Mouse (Mus musculus) CH12.LX (cell line): ENCODE results near the gene Ttyh3. TPM values are rescaled to one million over a fixed set of nuclear protein-coding genes. Genes with fewer than 3 reads are reported as not detected.

Experiments
- DNase-seq: peaks from one replicate; pipeline ENCODE4 v3.0.0-alpha.2; 2013; ENCODE audit errors: extremely low read depth
- H3K27ac ChIP-seq: 2 replicates; pipeline ENCODE4 v1.5.1; 2012; ENCODE audit warnings: low read depth, mild to moderate bottlenecking, control low read depth, moderate library complexity; ENCODE audit not compliant: insufficient read depth
- H3K27me3 ChIP-seq: replicated peaks from 2 replicates; pipeline ENCODE3; 2012; ENCODE audit warnings: inconsistent platforms
- H3K36me3 ChIP-seq, 2 experiments: replicated peaks in 1 of 2; 2 replicates each; pipeline versions ENCODE3 to v1.6.1; 2012; ENCODE audit warnings: inconsistent platforms in 1 of 2, low read length in 1 of 2, mild to moderate bottlenecking in 1 of 2, mixed read lengths in 1 of 2, moderate library complexity in 1 of 2; ENCODE audit not compliant: control insufficient read depth in 1 of 2, insufficient read depth in 1 of 2
- H3K4me1 ChIP-seq, 2 experiments: 2 replicates each; pipeline ENCODE4 v1.6.1; 2012; ENCODE audit warnings: inconsistent platforms in 1 of 2, moderate library complexity in 1 of 2; ENCODE audit not compliant: insufficient read depth in 2 of 2, control insufficient read depth in 1 of 2
- H3K4me2 ChIP-seq: 2 replicates; pipeline ENCODE4 v1.6.1; 2012; ENCODE audit warnings: low read depth, mild to moderate bottlenecking, control low read depth; ENCODE audit not compliant: poor library complexity, insufficient read depth, severe bottlenecking
- H3K4me3 ChIP-seq, 3 experiments: fragments of 150-350 bp in 1 of 3; sonication (generic) in 1 of 3; replicated peaks in 1 of 3; 2 replicates each; pipeline versions ENCODE3 to v1.5.1; 2011 to 2012; ENCODE audit warnings: low read depth in 2 of 3, low read length in 2 of 3, mild to moderate bottlenecking in 2 of 3, moderate library complexity in 2 of 3, control low read depth in 1 of 3, improper control_type of control experiment in 1 of 3, inconsistent platforms in 1 of 3, mixed read lengths in 1 of 3; ENCODE audit not compliant: poor library complexity in 1 of 3
- H3K79me2 ChIP-seq: replicated peaks from 2 replicates; pipeline ENCODE4 v1.6.1; 2012; ENCODE audit warnings: mild to moderate bottlenecking, moderate library complexity; ENCODE audit not compliant: control insufficient read depth, poor library complexity, insufficient read depth, severe bottlenecking; ENCODE audit errors: extremely low read depth
- H3K9ac ChIP-seq: 2 replicates; pipeline ENCODE4 v1.6.1; 2012; ENCODE audit warnings: low read depth, mild to moderate bottlenecking, control low read depth, moderate library complexity; ENCODE audit not compliant: insufficient read depth
- H3K9me3 ChIP-seq: replicated peaks from 2 replicates; pipeline ENCODE3; 2012; ENCODE audit warnings: low read length, inconsistent platforms, mixed read lengths
- BHLHE40 ChIP-seq: IDR thresholded peaks from 2 replicates; pipeline ENCODE4 v1.6.1; 2011; ENCODE audit warnings: mild to moderate bottlenecking, low read depth, low read length, improper control_type of control experiment
- CHD1 ChIP-seq: IDR thresholded peaks from 2 replicates; pipeline ENCODE4 v1.6.1; 2012; ENCODE audit warnings: low read depth, low read length, improper control_type of control experiment, inconsistent platforms
- CTCF ChIP-seq, 2 experiments: IDR thresholded peaks in 1 of 2; conservative IDR thresholded peaks in 1 of 2; 2 replicates each; pipeline ENCODE4 v1.5.1; 2011 to 2012; ENCODE audit warnings: low read depth in 2 of 2, low read length in 2 of 2, improper control_type of control experiment in 1 of 2, inconsistent platforms in 1 of 2, mild to moderate bottlenecking in 1 of 2, moderate library complexity in 1 of 2
- E2F4 ChIP-seq: IDR thresholded peaks from 2 replicates; pipeline ENCODE4 v1.6.1; 2011; ENCODE audit warnings: low read depth, low read length, improper control_type of control experiment; ENCODE audit not compliant: insufficient replicate concordance
- ELF1 ChIP-seq: IDR thresholded peaks from 2 replicates; pipeline ENCODE4 v1.6.1; 2014; ENCODE audit warnings: low read depth, mild to moderate bottlenecking, inconsistent platforms, low read length, improper control_type of control experiment
- EP300 ChIP-seq: IDR thresholded peaks from 2 replicates; pipeline ENCODE4 v1.6.1; 2011; ENCODE audit warnings: low read length, improper control_type of control experiment
- ETS1 ChIP-seq: conservative IDR thresholded peaks from 2 replicates; pipeline ENCODE4 v1.6.1; 2012; ENCODE audit warnings: low read depth, mild to moderate bottlenecking, inconsistent platforms, low read length, improper control_type of control experiment, moderate library complexity
- KAT2A ChIP-seq: IDR thresholded peaks from 2 replicates; pipeline ENCODE4 v1.6.1; 2012; ENCODE audit warnings: low read length, improper control_type of control experiment, inconsistent platforms; ENCODE audit not compliant: insufficient replicate concordance
- MAFK ChIP-seq: IDR thresholded peaks from 2 replicates; pipeline ENCODE4 v1.6.1; 2011; ENCODE audit warnings: low read length, improper control_type of control experiment; ENCODE audit not compliant: insufficient replicate concordance
- MEF2A ChIP-seq: IDR thresholded peaks from 2 replicates; pipeline ENCODE4 v1.6.1; 2014; ENCODE audit warnings: low read depth, mild to moderate bottlenecking, inconsistent platforms, low read length, improper control_type of control experiment, borderline replicate concordance
- MYC ChIP-seq: IDR thresholded peaks from 2 replicates; pipeline ENCODE4 v1.6.1; 2011; ENCODE audit warnings: low read depth, mild to moderate bottlenecking, improper control_type of control experiment, low read length
- NRF1 ChIP-seq: IDR thresholded peaks from 2 replicates; pipeline ENCODE4 v1.6.1; 2014; ENCODE audit warnings: low read depth, mild to moderate bottlenecking, inconsistent platforms, low read length, improper control_type of control experiment, moderate library complexity
- PAX5 ChIP-seq: IDR thresholded peaks from 2 replicates; pipeline ENCODE4 v1.6.1; 2012; ENCODE audit warnings: low read length, inconsistent platforms, mixed read lengths
- POLR2A ChIP-seq: IDR thresholded peaks from 2 replicates; pipeline ENCODE4 v1.6.1; 2011; ENCODE audit warnings: low read depth, mild to moderate bottlenecking, improper control_type of control experiment, low read length
- RAD21 ChIP-seq: IDR thresholded peaks from 2 replicates; pipeline ENCODE4 v1.6.1; 2011; ENCODE audit warnings: low read depth, mild to moderate bottlenecking, low read length, improper control_type of control experiment, moderate library complexity
- SIN3A ChIP-seq: IDR thresholded peaks from 2 replicates; pipeline ENCODE4 v1.6.1; 2012; ENCODE audit warnings: low read length, improper control_type of control experiment, inconsistent platforms
- SMC3 ChIP-seq: IDR thresholded peaks from 2 replicates; pipeline ENCODE4 v1.6.1; 2011; ENCODE audit warnings: low read depth, low read length, improper control_type of control experiment
- TBP ChIP-seq: conservative IDR thresholded peaks from 2 replicates; pipeline ENCODE4 v1.6.1; 2011; ENCODE audit warnings: low read depth, low read length, improper control_type of control experiment
- TCF12 ChIP-seq: IDR thresholded peaks from 2 replicates; pipeline ENCODE4 v1.6.1; 2014; ENCODE audit warnings: low read depth, mild to moderate bottlenecking, inconsistent platforms, low read length, improper control_type of control experiment
- UBTF ChIP-seq: IDR thresholded peaks from 2 replicates; pipeline ENCODE4 v1.6.1; 2012; ENCODE audit warnings: low read depth, mild to moderate bottlenecking, inconsistent platforms, low read length, improper control_type of control experiment, moderate library complexity
- USF2 ChIP-seq: conservative IDR thresholded peaks from 2 replicates; pipeline ENCODE4 v1.6.1; 2011; ENCODE audit warnings: low read depth, low read length, improper control_type of control experiment
- ZMIZ1 ChIP-seq: IDR thresholded peaks from 2 replicates; pipeline ENCODE4 v1.6.1; 2012; ENCODE audit warnings: low read depth, mild to moderate bottlenecking, inconsistent platforms, low read length, improper control_type of control experiment
- dilution Hi-C: fragments of 300-500 bp; cut with MboI; formaldehyde crosslinking; loops from 2 replicates; pipeline ENCODE4 v1.14.3; 2020; ENCODE audit warnings: low sequenced_read_pairs; ENCODE audit not compliant: extremely low pct_unique_long_range_greater_than_20kb, extremely low pct_ligation_motif_present
- in situ Hi-C: fragments of 300-500 bp; cut with MboI; formaldehyde crosslinking; loops from 3 replicates; pipeline ENCODE4 v1.14.3; 2019; ENCODE audit warnings: low sequenced_read_pairs, low pct_ligation_motif_present, low pct_unique_long_range_greater_than_20kb, mixed read lengths
- polyA plus RNA-seq: library from polyadenylated mRNA; unstranded; fragments of >175 nt; gene quantifications from 2 replicates; pipeline ENCODE4 v1.2.1, GENCODE M21; 2012; ENCODE audit warnings: low read depth; ENCODE audit not compliant: insufficient read length
- total RNA-seq, 2 experiments: library from RNA; depleted of rRNA; stranded (reverse); fragments of 300-350 nt in 1 of 2; fragments of >200 nt in 1 of 2; gene quantifications; 2 replicates each; pipeline ENCODE4 v1.2.3; 2012 to 2014

Gene Ttyh3
- total and polyA plus RNA-seq, 3 experiments = 0.31 to 6.3 (median 1.4) TPM

DNA sequence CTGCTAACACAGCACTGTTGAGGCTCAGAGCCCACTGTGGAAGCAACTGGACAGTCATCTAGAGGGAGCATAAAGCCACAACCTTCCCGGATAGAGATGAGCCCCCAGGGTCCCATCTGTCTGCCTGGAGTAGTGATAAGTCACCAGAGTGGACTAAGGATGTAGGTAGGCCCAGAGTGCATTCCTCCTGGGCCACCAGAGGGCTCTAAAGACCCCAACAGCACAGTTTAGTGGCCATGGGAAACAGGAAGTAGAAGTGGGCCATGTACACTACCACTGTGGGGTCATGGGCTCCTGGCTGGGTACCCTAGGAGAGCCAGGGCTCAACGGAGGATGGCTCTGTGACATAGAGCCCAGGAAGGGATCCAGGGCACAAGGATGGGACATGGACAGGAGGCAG lies 8.0 kb downstream of the Ttyh3 start:
- H3K27me3 ChIP-seq = no peaks in the 10 kb centered on the region
- in situ Hi-C loops = loop anchor here (5.0 kb wide), 1 partner anchor 101 kb away; no protein-coding TSS in a partner anchor
- peaks cover 10 to 34% of the 10 kb centered on the region in 2 experiments for H3K4me1 ChIP-seq
- H3K79me2 ChIP-seq = no peaks in the 10 kb centered on the region
- DNase-seq = no peak
- no peaks in the 10 kb centered on the region for H3K9me3 ChIP-seq
- TF ChIP-seq SMC3 = peak; percentile 42
- peak; percentile 39 for TF ChIP-seq RAD21
- no peak for TF ChIP-seq POLR2A
- TF ChIP-seq CTCF (conservative IDR thresholded peaks at IDR 0.05 in 1 of 2, IDR thresholded peaks at IDR 0.05 in 1 of 2; ENCODE audit: low read depth in 2 of 2, low read length in 2 of 2) = peak in 1 of 2 experiments; percentile 60; a peak in 2 of 4 replicates
- no peak for TF ChIP-seq NRF1
- TF ChIP-seq ELF1 = peak; percentile 70
- TF ChIP-seq, all 38 proteins: peak for 4
- no peak overlapping the region for H3K4me2 ChIP-seq
- H3K27ac ChIP-seq = no peak overlapping the region
- H3K9ac ChIP-seq = no peak overlapping the region
- no peak overlapping the region for H3K4me3 ChIP-seq
- H3K36me3 ChIP-seq = no peaks in the 10 kb centered on the region
- dilution Hi-C loops = no loop called here

DNA sequence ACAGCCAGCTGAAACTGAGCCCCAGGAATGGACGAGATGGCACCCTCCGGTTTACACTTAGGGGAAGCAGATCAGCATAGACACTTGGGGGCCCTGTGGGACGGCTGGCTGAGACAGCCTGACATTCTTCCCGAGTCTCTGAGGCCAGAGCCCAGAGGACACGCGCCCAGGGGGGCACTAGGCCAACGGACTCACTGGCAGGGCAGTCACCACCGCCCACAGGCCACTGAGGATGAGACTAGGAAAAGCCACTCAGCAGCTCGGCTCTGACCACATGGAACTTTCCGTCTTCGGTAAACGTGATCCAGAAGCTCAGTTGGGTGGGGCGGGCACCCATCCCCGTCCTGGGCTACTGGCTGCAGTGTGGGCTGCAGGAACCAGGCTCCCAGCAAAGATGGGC lies 9.0 kb downstream of the Ttyh3 start:
- in situ Hi-C loops (loop anchor here (5.0 kb wide), 1 partner anchor 102 kb away; no protein-coding TSS in a partner anchor), dilution Hi-C loops (no loop called here)
- Histone ChIP-seq H3K79me2 (no peaks in the 10 kb centered on the region), H3K9ac (no peak overlapping the region), H3K36me3 (peaks cover 0 to 7% of the 10 kb centered on the region in 2 experiments), H3K9me3 (no peaks in the 10 kb centered on the region), H3K4me1 (peaks cover 10 to 34% of the 10 kb centered on the region in 2 experiments), H3K4me3 (no peak overlapping the region), H3K27ac (no peak overlapping the region), H3K27me3 (no peaks in the 10 kb centered on the region), H3K4me2 (no peak overlapping the region)
- no peak for TF ChIP-seq CHD1
- no peak for TF ChIP-seq ZMIZ1
- no peak for DNase-seq

DNA sequence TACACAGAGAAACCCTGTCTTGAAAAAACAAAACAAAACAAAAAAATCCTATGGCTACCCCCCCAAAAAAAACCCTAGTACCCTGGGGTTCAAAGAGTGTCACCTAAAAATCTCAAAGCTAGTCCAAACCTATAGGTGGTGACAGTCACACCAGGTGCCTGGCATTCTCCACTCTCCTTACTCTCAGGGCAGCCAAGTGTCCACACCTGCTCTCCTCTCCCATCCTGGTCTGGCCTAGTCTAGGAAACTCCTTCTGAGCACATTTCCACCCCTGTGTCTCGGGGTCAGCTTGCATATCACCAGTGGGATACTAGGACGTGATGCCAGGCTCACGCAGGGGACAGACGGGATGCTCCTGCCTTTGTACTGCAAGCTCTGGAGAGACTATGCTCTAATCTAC lies 9.5 kb downstream of the Ttyh3 start:
- Histone ChIP-seq H3K4me1 (peaks cover 10 to 34% of the 10 kb centered on the region in 2 experiments), H3K9me3 (no peaks in the 10 kb centered on the region), H3K79me2 (no peaks in the 10 kb centered on the region), H3K27ac (no peak overlapping the region), H3K9ac (no peak overlapping the region), H3K27me3 (no peaks in the 10 kb centered on the region), H3K36me3 (peaks cover 0 to 7% of the 10 kb centered on the region in 2 experiments), H3K4me2 (no peak overlapping the region), H3K4me3 (no peak overlapping the region)
- dilution Hi-C loops (no loop called here), in situ Hi-C loops (no loop called here)
- TF ChIP-seq NRF1 (no peak), SIN3A (no peak), MYC (no peak), ELF1 (no peak), E2F4 (no peak), TCF12 (no peak), USF2 (no peak), CTCF (conservative IDR thresholded peaks at IDR 0.05 in 1 of 2, IDR thresholded peaks at IDR 0.05 in 1 of 2; ENCODE audit: low read depth in 2 of 2, low read length in 2 of 2) (no peak), SMC3 (no peak), EP300 (no peak), RAD21 (no peak), PAX5 (no peak), ETS1 (no peak), KAT2A (no peak), TBP (no peak), MEF2A (no peak), BHLHE40 (no peak), MAFK (no peak), UBTF (no peak)
- no peak for DNase-seq
